Mouse (Mus musculus) neural tube, embryonic 11.5 days (tissue): ENCODE measurements around the gene Gnaq. TPM values are rescaled to one million over a fixed set of nuclear protein-coding genes. Genes with fewer than 3 reads are reported as not detected.

Experiments used
- ATAC-seq: fragments of 200-750 bp; cut with Nextera tagmentation; 2 replicates; pipeline ENCODE4 v1.8.0; 2017; ENCODE audit warnings: moderate number of reproducible peaks, mild to moderate bottlenecking, moderate TSS enrichment, moderate library complexity; ENCODE audit not compliant: insufficient read depth, low FRiP score, low TSS enrichment
- DNase-seq: peaks from one replicate; pipeline ENCODE4 v3.0.0-alpha.2; 2015; ENCODE audit warnings: low spot score
- H3K27ac ChIP-seq: fragments of 300-500 bp; sonication (generic); 2 replicates; pipeline ENCODE4 v1.5.1; 2014; ENCODE audit warnings: low read depth, mild to moderate bottlenecking, low read length
- H3K27me3 ChIP-seq: fragments of 300-500 bp; sonication (generic); 2 replicates; pipeline ENCODE4 v1.6.1; 2014; ENCODE audit warnings: mild to moderate bottlenecking, low read length, mixed read lengths; ENCODE audit not compliant: control insufficient read depth, insufficient read depth
- H3K36me3 ChIP-seq: fragments of 300-500 bp; sonication (generic); 2 replicates; pipeline ENCODE4 v1.6.1; 2014; ENCODE audit warnings: mild to moderate bottlenecking, low read length, moderate library complexity, mixed read lengths; ENCODE audit not compliant: control insufficient read depth, insufficient read depth
- H3K4me1 ChIP-seq: fragments of 300-500 bp; sonication (generic); 2 replicates; pipeline ENCODE4 v1.6.1; 2014; ENCODE audit warnings: low read length, mixed read lengths; ENCODE audit not compliant: control insufficient read depth, insufficient read depth
- H3K4me2 ChIP-seq: fragments of 300-500 bp; sonication (generic); 2 replicates; pipeline ENCODE4 v1.6.1; 2014; ENCODE audit warnings: low read depth, mild to moderate bottlenecking, moderate library complexity
- H3K4me3 ChIP-seq: fragments of 300-500 bp; sonication (generic); 2 replicates; pipeline ENCODE4 v1.5.1; 2014; ENCODE audit warnings: low read depth, low read length
- H3K9ac ChIP-seq: fragments of 300-500 bp; sonication (generic); 2 replicates; pipeline ENCODE4 v1.6.1; 2014; ENCODE audit warnings: mild to moderate bottlenecking, low read length
- H3K9me3 ChIP-seq: fragments of 300-500 bp; sonication (generic); 2 replicates; pipeline ENCODE4 v1.6.1; 2016; ENCODE audit warnings: low read length; ENCODE audit not compliant: control insufficient read depth
- WGBS: fragments of 180-500 bp; shearing (Covaris S2); extraction: QIAGEN DNeasy Blood & Tissue Kit; methylation state at CpG from one replicate; pipeline ENCODE4 v1.1.7; 2014; 5-methylcytosine and 5-hydroxymethylcytosine counted together
- polyA plus RNA-seq: library from polyadenylated mRNA; unstranded; fragments of >200 nt; fragmentation: Nextera tagmentation; extraction: Ambion mirVana; gene quantifications from 2 replicates; pipeline ENCODE4 v1.2.1, GENCODE M21; 2014

Gene Gnaq
- polyA plus RNA-seq, 1 experiment from 2014 or later: 26.5 TPM

GRCm38 (mm10) chr19:16394381-16394780 lies 261.8 kb downstream of the Gnaq start:
- Histone ChIP-seq H3K4me3 (no peak overlapping the region), H3K27ac (no peak overlapping the region), H3K9ac (no peak overlapping the region), H3K4me2 (no peak overlapping the region), H3K27me3 (no peaks in the 10 kb centered on the region), H3K9me3 (no peaks in the 10 kb centered on the region), H3K36me3 (no peaks in the 10 kb centered on the region), H3K4me1 (no peaks in the 10 kb centered on the region)
- 87% methylated on average over 5 of the region's 5 CpGs for WGBS
- no peak for ATAC-seq
- no peak for DNase-seq

GRCm38 (mm10) chr19:16403101-16403500 lies 270.5 kb downstream of the Gnaq start:
- H3K27ac ChIP-seq: no peak overlapping the region
- no peaks in the 10 kb centered on the region for H3K36me3 ChIP-seq
- WGBS: 83% methylated on average over 6 of the region's 6 CpGs
- H3K9me3 ChIP-seq: no peaks in the 10 kb centered on the region
- no peak overlapping the region for H3K4me3 ChIP-seq
- DNase-seq (no peak), ATAC-seq (no peak)
- no peaks in the 10 kb centered on the region for H3K27me3 ChIP-seq
- no peak overlapping the region for H3K9ac ChIP-seq
- no peak overlapping the region for H3K4me2 ChIP-seq
- H3K4me1 ChIP-seq: no peaks in the 10 kb centered on the region

- Histone ChIP-seq H3K4me1 (no peaks in the 10 kb centered on the region), H3K9me3 (no peaks in the 10 kb centered on the region), H3K27me3 (no peaks in the 10 kb centered on the region), H3K4me3 (no peak overlapping the region), H3K4me2 (no peak overlapping the region), H3K36me3 (no peaks in the 10 kb centered on the region), H3K9ac (no peak overlapping the region), H3K27ac (no peak overlapping the region)
- DNase-seq (no peak), ATAC-seq (no peak)
- WGBS: 97% methylated on average over 1 of the region's 1 CpGs
Measured at GRCm38 (mm10) chr19:16407727-16408126, 275.1 kb downstream of the Gnaq start.

GRCm38 (mm10) chr19:16411302-16411701 lies 278.7 kb downstream of the Gnaq start:
- no peak for DNase-seq
- no peaks in the 10 kb centered on the region for H3K36me3 ChIP-seq
- H3K4me1 ChIP-seq: no peaks in the 10 kb centered on the region
- no peak for ATAC-seq
- no peak overlapping the region for H3K4me2 ChIP-seq
- H3K27me3 ChIP-seq: no peaks in the 10 kb centered on the region
- no peak overlapping the region for H3K4me3 ChIP-seq
- no peaks in the 10 kb centered on the region for H3K9me3 ChIP-seq
- H3K9ac ChIP-seq: no peak overlapping the region
- H3K27ac ChIP-seq: no peak overlapping the region

- no peak overlapping the region for H3K4me3 ChIP-seq
- no peaks in the 10 kb centered on the region for H3K27me3 ChIP-seq
- DNase-seq (no peak), ATAC-seq (no peak)
- no peak overlapping the region for H3K4me2 ChIP-seq
- no peak overlapping the region for H3K9ac ChIP-seq
- no peaks in the 10 kb centered on the region for H3K36me3 ChIP-seq
- no peaks in the 10 kb centered on the region for H3K4me1 ChIP-seq
- H3K9me3 ChIP-seq: no peaks in the 10 kb centered on the region
- WGBS: 87% methylated on average over 5 of the region's 5 CpGs
- H3K27ac ChIP-seq: no peak overlapping the region
Measured at GRCm38 (mm10) chr19:16418086-16418663, 285.5 kb downstream of the Gnaq start.

- Histone ChIP-seq H3K9me3 (peaks cover 9% of the 10 kb centered on the region; the same call in 1 of the 2 replicates), H3K36me3 (no peaks in the 10 kb centered on the region), H3K27me3 (no peaks in the 10 kb centered on the region), H3K9ac (no peak overlapping the region), H3K4me2 (no peak overlapping the region), H3K27ac (no peak overlapping the region), H3K4me3 (no peak overlapping the region), H3K4me1 (no peaks in the 10 kb centered on the region)
- WGBS: 85% methylated on average over 2 of the region's 2 CpGs
- ATAC-seq: no peak
- DNase-seq: no peak
Measured at GRCm38 (mm10) chr19:16425596-16425995, 293.0 kb downstream of the Gnaq start.

- H3K4me2 ChIP-seq: no peak overlapping the region
- H3K9ac ChIP-seq: no peak overlapping the region
- peaks cover 9% of the 10 kb centered on the region; the same call in 1 of the 2 replicates for H3K9me3 ChIP-seq
- H3K36me3 ChIP-seq: no peaks in the 10 kb centered on the region
- H3K4me1 ChIP-seq: peaks cover 13% of the 10 kb centered on the region; the same call in 1 of the 2 replicates
- WGBS: 86% methylated on average over 8 of the region's 8 CpGs
- H3K27ac ChIP-seq: no peak overlapping the region
- no peak for DNase-seq
- no peak for ATAC-seq
- no peak overlapping the region for H3K4me3 ChIP-seq
- H3K27me3 ChIP-seq: peaks cover 12% of the 10 kb centered on the region
Measured at GRCm38 (mm10) chr19:16431368-16431767, 298.7 kb downstream of the Gnaq start.

GRCm38 (mm10) chr19:16434879-16435278 lies 302.2 kb downstream of the Gnaq start:
- WGBS: 33% methylated on average over 9 of the region's 9 CpGs
- Histone ChIP-seq H3K4me1 (peaks cover 23% of the 10 kb centered on the region; the same call in 1 of the 2 replicates), H3K4me3 (no peak overlapping the region), H3K27ac (no peak overlapping the region), H3K9me3 (no peaks in the 10 kb centered on the region), H3K9ac (no peak overlapping the region), H3K36me3 (no peaks in the 10 kb centered on the region), H3K27me3 (peaks cover 26% of the 10 kb centered on the region), H3K4me2 (peak overlapping the region; percentile 64)
- DNase-seq (no peak), ATAC-seq (no peak)

- H3K9ac ChIP-seq: peak within 1 kb of the TSS; percentile 41
- peak; percentile 68; the same call in 1 of the 2 replicates for ATAC-seq
- peak within 1 kb of the TSS; percentile 35 for H3K4me3 ChIP-seq
- peak; percentile 75 for DNase-seq
- peaks cover 23% of the 10 kb centered on the region; the same call in 1 of the 2 replicates for H3K4me1 ChIP-seq
- peak within 1 kb of the TSS; percentile 64 for H3K4me2 ChIP-seq
- H3K27ac ChIP-seq: no peak within 1 kb of the TSS
- H3K9me3 ChIP-seq: no peaks in the 10 kb centered on the region
- H3K36me3 ChIP-seq: no peaks in the 10 kb centered on the region
- H3K27me3 ChIP-seq: peaks cover 26% of the 10 kb centered on the region
- under 1% methylated on average over 26 of the region's 27 CpGs for WGBS
Measured at GRCm38 (mm10) chr19:16435531-16436231, 303.1 kb downstream of the Gnaq start, which contains the start of gene Gna14. TSS of gene Gna14 (plus strand) at chr19:16435762.
